Mouse (Mus musculus): ENCODE data around the gene Emc1. TPM values are rescaled to one million over a fixed set of nuclear protein-coding genes. Genes with fewer than 3 reads are reported as not detected.

Emc1 gene
- total RNA-seq, 2 experiments from 2014 or later = 19.2 to 42.6 TPM

- no peak for ATAC-seq (replicated peaks; ENCODE audit: poor library complexity)
Measured at GRCm38 (mm10) chr4:139423270-139423669, 70.9 kb downstream of the Emc1 start.

Other genes starting within 250 kb of the Emc1 start
- gene Minos1, start 221.5 kb upstream of the Emc1 start, total RNA-seq (2015) = 517 and 531 TPM in 2 replicates
- 167 and 172 TPM in 2 replicates for gene Minos1, start 221.5 kb upstream of the Emc1 start, total RNA-seq (2017)
- 409 and 415 TPM in 2 replicates for gene Capzb, start 159.7 kb upstream of the Emc1 start, total RNA-seq (2015)
- 139 and 157 TPM in 2 replicates for gene Capzb, start 159.7 kb upstream of the Emc1 start, total RNA-seq (2017)
- gene Pqlc2, start 41.9 kb upstream of the Emc1 start, total RNA-seq (2015) = 3.5 and 5.6 TPM in 2 replicates
- gene Pqlc2, start 41.9 kb upstream of the Emc1 start, total RNA-seq (2017) = 1.3 and 3.9 TPM in 2 replicates
- gene Akr7a5, start 41.8 kb upstream of the Emc1 start, total RNA-seq (2015) = 10.6 and 11.8 TPM in 2 replicates
- 11.2 and 13.0 TPM in 2 replicates for gene Akr7a5, start 41.8 kb upstream of the Emc1 start, total RNA-seq (2017)
- gene Mrto4, start within 50 bp of the Emc1 start, total RNA-seq (2015) = 150 and 154 TPM in 2 replicates
- gene Mrto4, start within 50 bp of the Emc1 start, total RNA-seq (2017) = 72.2 and 75.9 TPM in 2 replicates
- 63.6 and 83.1 TPM in 2 replicates for gene Ubr4, start within 50 bp of the Emc1 start, total RNA-seq (2015)
- 41.7 and 46.1 TPM in 2 replicates for gene Ubr4, start within 50 bp of the Emc1 start, total RNA-seq (2017)
- gene Iffo2, start 178.0 kb downstream of the Emc1 start, total RNA-seq (2015) = 0.39 and 0.69 TPM in 2 replicates
- 0.33 and 1.2 TPM in 2 replicates for gene Iffo2, start 178.0 kb downstream of the Emc1 start, total RNA-seq (2017)

Measured in megakaryocyte progenitor cell, adult 5-6 weeks (primary cell).